Mouse (Mus musculus) subcutaneous adipose tissue, adult 2 months (tissue): ENCODE data around the gene Arhgap9. TPM values are rescaled to one million over a fixed set of nuclear protein-coding genes. Genes with fewer than 3 reads are reported as not detected.

Experiments
- polyA plus RNA-seq: library from polyadenylated mRNA; depleted of rRNA; stranded (reverse); fragments of >200 nt; gene quantifications from 2 replicates; pipeline ENCODE4 v1.2.3, GENCODE M21; 2012; ENCODE audit warnings: low replicate concordance; rRNA removed

Gene Arhgap9
- polyA plus RNA-seq = 8.7 and 11.8 TPM in 2 replicates

GRCm38 (mm10) chr10:127321621-127322020 lies at the start of gene Arhgap9:
Gene Arhgap9 (plus strand): TSS chr10:127321964.

GRCm38 (mm10) chr10:127288800-127289572 lies 32.8 kb upstream of the Arhgap9 start, which contains the start of gene Mbd6:
Gene Mbd6 (minus strand): TSS chr10:127289018.

GRCm38 (mm10) chr10:127311476-127312355 lies 10.0 kb upstream of the Arhgap9 start, which contains the start of gene Mars:
Gene Mars (minus strand): TSS chr10:127311786.

GRCm38 (mm10) chr10:127341891-127342639 lies 20.3 kb downstream of the Arhgap9 start, which contains the start of gene Gli1:
Gene Gli1 (minus strand): TSS chr10:127341974.

GRCm38 (mm10) chr10:127353909-127354895 lies 32.4 kb downstream of the Arhgap9 start, which contains the start of gene Inhbe:
Gene Inhbe (minus strand): TSS chr10:127354411.

GRCm38 (mm10) chr10:127369834-127370820 lies 48.4 kb downstream of the Arhgap9 start, which contains the start of gene Inhbc:
Gene Inhbc (minus strand): TSS chr10:127370431.

Other genes with a start within 250 kb of the Arhgap9 start
- 4.8 and 25.1 TPM in 2 replicates for gene Agap2, start 246.7 kb upstream of the Arhgap9 start, polyA plus RNA-seq
- gene Os9, start 200.8 kb upstream of the Arhgap9 start, polyA plus RNA-seq = 95.7 and 99.4 TPM in 2 replicates
- gene B4galnt1, start 156.7 kb upstream of the Arhgap9 start, polyA plus RNA-seq = 9.0 and 26.1 TPM in 2 replicates
- gene Slc26a10, start 141.3 kb upstream of the Arhgap9 start, polyA plus RNA-seq = 2.3 and 4.2 TPM in 2 replicates
- gene Arhgef25, start 131.9 kb upstream of the Arhgap9 start, polyA plus RNA-seq = 29.9 and 129 TPM in 2 replicates
- gene Dtx3, start 126.2 kb upstream of the Arhgap9 start, polyA plus RNA-seq = 173 and 346 TPM in 2 replicates
- 38.6 and 48.2 TPM in 2 replicates for gene Pip4k2c, start 110.4 kb upstream of the Arhgap9 start, polyA plus RNA-seq
- gene Kif5a, start 58.6 kb upstream of the Arhgap9 start, polyA plus RNA-seq = 3.6 and 7.9 TPM in 2 replicates
- gene Dctn2, start 55.6 kb upstream of the Arhgap9 start, polyA plus RNA-seq = 266 and 298 TPM in 2 replicates
- 31.4 and 44.7 TPM in 2 replicates for gene Mbd6, start 32.9 kb upstream of the Arhgap9 start, polyA plus RNA-seq
- gene Mars, start 10.2 kb upstream of the Arhgap9 start, polyA plus RNA-seq = 66.5 and 79.6 TPM in 2 replicates
- gene Gli1, start 20.0 kb downstream of the Arhgap9 start, polyA plus RNA-seq = 4.5 and 159 TPM in 2 replicates
- 0.03 TPM in 1 of 2 replicates, not detected in the other for gene Inhbe, start 32.4 kb downstream of the Arhgap9 start, polyA plus RNA-seq
- not detected in 2 replicates for gene Inhbc, start 48.5 kb downstream of the Arhgap9 start, polyA plus RNA-seq
- 68.8 and 82.7 TPM in 2 replicates for gene R3hdm2, start 58.4 kb downstream of the Arhgap9 start, polyA plus RNA-seq
- gene Stac3, start 179.7 kb downstream of the Arhgap9 start, polyA plus RNA-seq = 2.0 and 5.6 TPM in 2 replicates
- 51.9 and 59.2 TPM in 2 replicates for gene Ndufa4l2, start 193.0 kb downstream of the Arhgap9 start, polyA plus RNA-seq
- 40.8 and 93.7 TPM in 2 replicates for gene Shmt2, start 200.5 kb downstream of the Arhgap9 start, polyA plus RNA-seq
- 0.09 and 0.36 TPM in 2 replicates for gene Nxph4, start 212.6 kb downstream of the Arhgap9 start, polyA plus RNA-seq